Mouse (Mus musculus) myocyte (in vitro differentiated cells): Measurements from ENCODE around the gene Tbc1d20. TPM values are rescaled to one million over a fixed set of nuclear protein-coding genes. Genes with fewer than 3 reads are reported as not detected.

ENCODE experiments used
- H3K27me3 ChIP-seq: one replicate; pipeline ENCODE4 v1.6.1; 2011; ENCODE audit not compliant: control insufficient read depth, insufficient read depth, insufficient read length
- H3K36me3 ChIP-seq: one replicate; pipeline ENCODE4 v1.6.1; 2011; ENCODE audit not compliant: control insufficient read depth, insufficient read depth
- H3K4me2 ChIP-seq: one replicate; pipeline ENCODE4 v1.6.1; 2011; ENCODE audit warnings: low read depth, control low read depth
- H3K4me3 ChIP-seq: one replicate; pipeline ENCODE4 v1.5.1; 2011; ENCODE audit warnings: mild to moderate bottlenecking, control low read depth, moderate library complexity
- H3K79me2 ChIP-seq: one replicate; pipeline ENCODE4 v1.6.1; 2011; ENCODE audit not compliant: control insufficient read depth, insufficient read depth
- H3ac ChIP-seq: one replicate; pipeline ENCODE4 v1.6.1; 2011; ENCODE audit not compliant: control insufficient read depth, insufficient read length
- CEBPB ChIP-seq: IDR thresholded peaks from 2 replicates; pipeline ENCODE4 v1.6.1; 2011; ENCODE audit warnings: mild to moderate bottlenecking, moderate library complexity; ENCODE audit not compliant: poor library complexity, insufficient read depth, severe bottlenecking
- E2F4 ChIP-seq: IDR thresholded peaks from one replicate; pipeline ENCODE4 v1.6.1; 2011; ENCODE audit warnings: mild to moderate bottlenecking, control low read depth, moderate library complexity; ENCODE audit not compliant: insufficient read depth
- MAX ChIP-seq: IDR thresholded peaks from one replicate; pipeline ENCODE4 v1.6.1; 2011; ENCODE audit warnings: low read depth, mild to moderate bottlenecking, control low read depth
- MYOD1 ChIP-seq, 3 experiments: IDR thresholded peaks; one replicate each; pipeline ENCODE4 v1.6.1; 2011; ENCODE audit warnings: control low read depth in 2 of 3, low read depth in 2 of 3, mild to moderate bottlenecking in 2 of 3, moderate library complexity in 1 of 3; ENCODE audit not compliant: insufficient read length in 2 of 3, control insufficient read depth in 1 of 3
- MYOG ChIP-seq, 3 experiments: IDR thresholded peaks; one replicate each; pipeline ENCODE4 v1.6.1; 2011; ENCODE audit warnings: control low read depth in 2 of 3, low read depth in 2 of 3, mild to moderate bottlenecking in 2 of 3; ENCODE audit not compliant: insufficient read length in 2 of 3, control insufficient read depth in 1 of 3, insufficient read depth in 1 of 3
- POLR2A ChIP-seq: IDR thresholded peaks from one replicate; pipeline ENCODE4 v1.6.1; 2011; ENCODE audit warnings: low read depth, mild to moderate bottlenecking, control low read depth, moderate library complexity; ENCODE audit not compliant: insufficient read length
- POLR2AphosphoS2 ChIP-seq: IDR thresholded peaks from one replicate; pipeline ENCODE4 v1.6.1; 2011; ENCODE audit warnings: low read depth, control low read depth; ENCODE audit not compliant: insufficient read length
- REST ChIP-seq: IDR thresholded peaks from one replicate; pipeline ENCODE4 v1.6.1; 2011; ENCODE audit warnings: mild to moderate bottlenecking, control low read depth, moderate library complexity; ENCODE audit not compliant: insufficient read depth, insufficient read length
- SRF ChIP-seq: IDR thresholded peaks from one replicate; pipeline ENCODE4 v1.6.1; 2011; ENCODE audit warnings: low read depth; ENCODE audit not compliant: control insufficient read depth, insufficient read length
- TCF12 ChIP-seq: IDR thresholded peaks from one replicate; pipeline ENCODE4 v1.6.1; 2011; ENCODE audit warnings: mild to moderate bottlenecking, control low read depth; ENCODE audit not compliant: poor library complexity, insufficient read depth, severe bottlenecking
- TCF3 ChIP-seq: IDR thresholded peaks from one replicate; pipeline ENCODE4 v1.6.1; 2011; ENCODE audit warnings: low read depth, control low read depth; ENCODE audit not compliant: insufficient read length
- USF1 ChIP-seq: IDR thresholded peaks from one replicate; pipeline ENCODE4 v1.6.1; 2011; ENCODE audit warnings: low read depth, mild to moderate bottlenecking, control low read depth, moderate library complexity
- polyA plus RNA-seq: library from polyadenylated mRNA; unstranded; fragments of >200 nt; fragmentation: generic; extraction: Trizol; gene quantifications from one replicate; pipeline ENCODE4 v1.2.1, GENCODE M21; 2012; ENCODE audit warnings: missing spikeins

Gene Tbc1d20
- polyA plus RNA-seq, 1 experiment, result 51.8 TPM

GRCm38 (mm10) chr2:152337591-152338212 is 44.1 kb downstream of the Tbc1d20 start:
- Histone ChIP-seq H3K36me3 (peaks cover 59% of the 10 kb centered on the region), H3K79me2 (peaks cover 46% of the 10 kb centered on the region), H3ac (no peak overlapping the region), H3K4me3 (no peak overlapping the region), H3K4me2 (peak overlapping the region; percentile 28), H3K27me3 (no peaks in the 10 kb centered on the region)
- TF ChIP-seq POLR2AphosphoS2 (peak; percentile 60), CEBPB (no peak), MYOG (IDR thresholded peaks at IDR 0.05; ENCODE audit: control insufficient read depth in 1 of 3, insufficient read depth in 1 of 3, insufficient read length in 2 of 3, low read depth in 2 of 3) (no peak), REST (no peak), MYOD1 (IDR thresholded peaks at IDR 0.05; ENCODE audit: control insufficient read depth in 1 of 3, insufficient read length in 2 of 3, low read depth in 2 of 3) (no peak), TCF12 (no peak), USF1 (no peak), MAX (no peak), SRF (no peak), POLR2A (peak; percentile 22), E2F4 (no peak), TCF3 (no peak)

- Histone ChIP-seq H3K36me3 (peaks cover 60% of the 10 kb centered on the region), H3K27me3 (no peaks in the 10 kb centered on the region), H3ac (no peak overlapping the region), H3K79me2 (peaks cover 51% of the 10 kb centered on the region), H3K4me3 (no peak overlapping the region), H3K4me2 (peak overlapping the region; percentile 32)
- TF ChIP-seq TCF12, result no peak
- no peak for TF ChIP-seq MAX
- TF ChIP-seq SRF, result no peak
- TF ChIP-seq MYOG (IDR thresholded peaks at IDR 0.05; ENCODE audit: control insufficient read depth in 1 of 3, insufficient read depth in 1 of 3, insufficient read length in 2 of 3, low read depth in 2 of 3), result no peak
- TF ChIP-seq E2F4, result no peak
- no peak for TF ChIP-seq MYOD1 (IDR thresholded peaks at IDR 0.05; ENCODE audit: control insufficient read depth in 1 of 3, insufficient read length in 2 of 3, low read depth in 2 of 3)
- TF ChIP-seq USF1, result no peak
- peak; percentile 59 for TF ChIP-seq POLR2AphosphoS2
- TF ChIP-seq TCF3, result no peak
- no peak for TF ChIP-seq CEBPB
- no peak for TF ChIP-seq REST
- peak; percentile 60 for TF ChIP-seq POLR2A
These were observed 44.7 kb downstream of the Tbc1d20 start for GRCm38 (mm10) chr2:152338319-152338718.

GRCm38 (mm10) chr2:152339631-152340179 is 46.1 kb downstream of the Tbc1d20 start:
- TF ChIP-seq POLR2A (peak; percentile 57), POLR2AphosphoS2 (peak; percentile 63), REST (no peak)
- H3K4me3 ChIP-seq, result peak overlapping the region; percentile 84
- peak overlapping the region; percentile 84 for H3K4me2 ChIP-seq
- H3K79me2 ChIP-seq, result peaks cover 51% of the 10 kb centered on the region
- H3ac ChIP-seq, result no peak overlapping the region
- H3K36me3 ChIP-seq, result peaks cover 60% of the 10 kb centered on the region
- H3K27me3 ChIP-seq, result no peaks in the 10 kb centered on the region

DNA sequence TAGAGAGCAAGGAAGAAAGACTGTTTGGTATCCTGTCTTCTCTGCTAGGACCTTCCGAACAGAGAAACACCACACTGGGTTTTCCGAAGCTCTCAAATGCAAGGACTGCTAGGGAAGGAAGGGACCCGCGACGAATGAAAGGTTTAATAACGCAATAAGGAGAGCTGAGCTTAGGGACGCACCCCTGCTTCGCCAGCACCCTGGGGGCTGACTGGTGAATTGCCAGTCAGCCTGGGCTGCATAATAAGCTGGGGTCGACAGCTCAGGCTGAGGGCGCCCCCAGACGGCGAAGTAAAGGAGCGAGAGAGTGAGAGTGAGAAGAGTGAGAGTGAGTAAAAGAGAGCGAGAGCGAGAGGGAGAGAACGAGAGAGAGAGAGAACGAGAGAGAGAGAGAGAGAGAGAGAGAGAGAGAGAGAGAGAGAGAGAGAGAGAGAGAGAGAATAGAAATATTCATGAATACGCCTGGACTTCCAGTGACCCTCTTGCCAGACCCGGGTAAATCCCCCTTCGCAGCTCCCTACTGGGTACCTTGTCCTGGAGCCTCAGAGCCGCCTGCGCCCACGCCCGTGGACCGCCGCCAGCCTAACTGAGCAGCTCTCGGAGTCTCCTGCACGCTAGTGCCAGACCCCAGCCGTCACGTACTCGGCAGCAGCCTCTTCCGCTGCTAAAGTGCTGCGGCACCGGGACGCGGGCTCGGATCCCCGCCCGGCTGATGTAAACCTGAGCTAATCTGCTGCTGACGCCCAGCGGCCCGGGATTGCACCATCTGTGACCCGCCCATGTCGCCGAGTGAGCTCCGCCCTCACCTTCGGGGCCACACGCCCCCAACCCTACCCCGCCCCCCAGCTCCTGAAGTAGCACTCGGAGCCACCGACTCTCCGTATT is 49.9 kb downstream of the Tbc1d20 start, which contains the start of gene Trib3:
Trib3 (minus strand) TSS at position 704 of the 885 bp plus-strand sequence.
- Histone ChIP-seq H3K36me3 (peaks cover 41% of the 10 kb centered on the region), H3ac (peak within 1 kb of the TSS; percentile 6), H3K27me3 (no peaks in the 10 kb centered on the region), H3K4me2 (peak within 1 kb of the TSS; percentile 84), H3K4me3 (peak within 1 kb of the TSS; percentile 84), H3K79me2 (peaks cover 43% of the 10 kb centered on the region)
- TF ChIP-seq E2F4 (no peak), USF1 (no peak), POLR2A (peak; percentile 99), MAX (no peak), TCF3 (no peak), MYOD1 (IDR thresholded peaks at IDR 0.05; ENCODE audit: control insufficient read depth in 1 of 3, insufficient read length in 2 of 3, low read depth in 2 of 3) (no peak), TCF12 (no peak), SRF (no peak), CEBPB (peak; percentile 98), REST (no peak), POLR2AphosphoS2 (peak; percentile 99), MYOG (IDR thresholded peaks at IDR 0.05; ENCODE audit: control insufficient read depth in 1 of 3, insufficient read depth in 1 of 3, insufficient read length in 2 of 3, low read depth in 2 of 3) (peak in 1 of 3 experiments; percentile 62)
